In genomic region chr5:96998566-96998907, GRCm38 (mm10) we compare ENCODE assay signal across 8 mouse cellular contexts. TPM values are rescaled to one million over a fixed set of nuclear protein-coding genes. Genes with fewer than 3 reads are reported as not detected.
DNase-seq lines count a peak whose midpoint lies in the region; ATAC-seq and TF ChIP-seq lines count a peak whose summit lies in the region.

No protein-coding gene starts in this region.

- peaks cover 9% of the 10 kb centered on the region; the same call in 1 of the 2 replicates for H3K4me1 ChIP-seq in heart, embryonic 11.5 days (ENCODE audit: control insufficient read depth, insufficient read depth, low read length)
- H3K4me1 ChIP-seq in E14TG2a.4 (replicated peaks; ENCODE audit: low read depth, low read length), result peaks cover 18% of the 10 kb centered on the region
- peaks cover 25% of the 10 kb centered on the region for H3K4me1 ChIP-seq in forebrain, embryonic 15.5 days
- peaks cover 44% of the 10 kb centered on the region for H3K4me1 ChIP-seq in liver, postnatal 0 days (ENCODE audit: insufficient read depth)

- no peaks in the 10 kb centered on the region for H3K36me3 ChIP-seq in heart, embryonic 11.5 days (ENCODE audit: control insufficient read depth, insufficient read depth, low read length)
- H3K36me3 ChIP-seq in E14TG2a.4 (ENCODE audit: insufficient read depth, low read length), result no peaks in the 10 kb centered on the region
- H3K36me3 ChIP-seq in forebrain, embryonic 15.5 days, result no peaks in the 10 kb centered on the region
- H3K36me3 ChIP-seq in liver, postnatal 0 days (replicated peaks; ENCODE audit: insufficient read depth, low read length), result peaks cover 9% of the 10 kb centered on the region; the same call in 1 of the 2 replicates

- TF ChIP-seq EP300 in liver, postnatal 0 days (IDR thresholded peaks at IDR 0.05; ENCODE audit: low read depth), result no peak

- intact Hi-C loops in left cerebral cortex, postnatal 14 days (cut with DNase I), result no loop called here

- H3K4me2 ChIP-seq in heart, embryonic 11.5 days, result peak overlapping the region; percentile 93
- H3K4me2 ChIP-seq in forebrain, embryonic 15.5 days (replicated peaks), result peak overlapping the region; percentile 90
- peak overlapping the region; percentile 93 for H3K4me2 ChIP-seq in liver, postnatal 0 days (ENCODE audit: low read depth, low read length)

- TF ChIP-seq CTCF in E14TG2a.4 (conservative IDR thresholded peaks at IDR 0.05; ENCODE audit: low read length), result no peak
- TF ChIP-seq CTCF in liver, postnatal 0 days (IDR thresholded peaks at IDR 0.05; ENCODE audit: low read depth), result no peak

- 10% methylated on average over 6 of the region's 6 CpGs for WGBS in heart, embryonic 11.5 days (ENCODE audit: insufficient replicate concordance)
- 7% methylated on average over 6 of the region's 6 CpGs for WGBS in forebrain, embryonic 15.5 days
- WGBS in liver, postnatal 0 days (ENCODE audit: insufficient replicate concordance), result 5% methylated on average over 6 of the region's 6 CpGs

- ATAC-seq in heart, embryonic 11.5 days (replicated peaks; ENCODE audit: insufficient number of reproducible peaks, low FRiP score, low TSS enrichment), result no peak
- no peak for ATAC-seq in forebrain, embryonic 15.5 days (replicated peaks)
- no peak for ATAC-seq in liver, postnatal 0 days

- H3K9me3 ChIP-seq in heart, embryonic 11.5 days (replicated peaks; ENCODE audit: control insufficient read depth, low read length), result no peaks in the 10 kb centered on the region
- H3K9me3 ChIP-seq in E14TG2a.4 (ENCODE audit: low read length), result no peaks in the 10 kb centered on the region
- H3K9me3 ChIP-seq in forebrain, embryonic 15.5 days, result no peaks in the 10 kb centered on the region
- H3K9me3 ChIP-seq in liver, postnatal 0 days (ENCODE audit: low read length), result no peaks in the 10 kb centered on the region

- H3K27ac ChIP-seq in heart, embryonic 11.5 days (ENCODE audit: low read depth, low read length), result peak overlapping the region; percentile 94
- H3K27ac ChIP-seq in forebrain, embryonic 15.5 days (replicated peaks), result no peak overlapping the region
- H3K27ac ChIP-seq in liver, postnatal 0 days (ENCODE audit: low read depth), result peak overlapping the region; percentile 99

- no peak for DNase-seq in heart, adult 18-20 months
- no peak for DNase-seq in liver, postnatal 0 days
- DNase-seq in right cerebral cortex, adult 2 months (ENCODE audit: low spot score in 2 of 2), result no peak
- DNase-seq in kidney, postnatal 36 days, result no peak
- DNase-seq in left cerebral cortex, postnatal 14 days (ENCODE audit: low spot score in 2 of 2), result no peak

- H3K9ac ChIP-seq in heart, embryonic 11.5 days (ENCODE audit: low read depth, low read length), result peak overlapping the region; percentile 89
- H3K9ac ChIP-seq in forebrain, embryonic 15.5 days (replicated peaks), result peak overlapping the region; percentile 76
- H3K9ac ChIP-seq in liver, postnatal 0 days (replicated peaks), result peak overlapping the region; percentile 88

- peak overlapping the region; percentile 87 for H3K4me3 ChIP-seq in heart, embryonic 11.5 days (ENCODE audit: low read depth, low read length)
- peak overlapping the region; percentile 84 for H3K4me3 ChIP-seq in E14TG2a.4 (replicated peaks; ENCODE audit: low read length)
- H3K4me3 ChIP-seq in forebrain, embryonic 15.5 days, result peak overlapping the region; percentile 88
- peak overlapping the region; percentile 84 for H3K4me3 ChIP-seq in liver, postnatal 0 days (ENCODE audit: low read depth, low read length)

- H3K27me3 ChIP-seq in heart, embryonic 11.5 days (ENCODE audit: control insufficient read depth, insufficient read depth, low read length), result peaks cover 8% of the 10 kb centered on the region; the same call in 1 of the 2 replicates
- peaks cover 28% of the 10 kb centered on the region for H3K27me3 ChIP-seq in E14TG2a.4 (ENCODE audit: insufficient read depth, low read length)
- no peaks in the 10 kb centered on the region for H3K27me3 ChIP-seq in forebrain, embryonic 15.5 days
- no peaks in the 10 kb centered on the region for H3K27me3 ChIP-seq in liver, postnatal 0 days (ENCODE audit: insufficient read depth, low read length)

RNA-seq across cellular contexts. Expression of gene Bmp2k, which starts 1.0 kb away (rescaled TPM):
- polyA plus RNA-seq in heart, embryonic 11.5 days (2014; fragmentation: Nextera tagmentation; extraction: Ambion mirVana), result 10.0 and 12.7 TPM in 2 replicates
- 1 to 10 TPM; 6.7 to 7.0 TPM for total RNA-seq in heart, adult 18-20 months (2021)
- 8.4 TPM in 2 replicates for polyA plus RNA-seq in forebrain, embryonic 15.5 days (2015; fragmentation: Nextera tagmentation; extraction: Ambion mirVana)
- polyA plus RNA-seq in liver, postnatal 0 days (2015; fragmentation: Nextera tagmentation; extraction: Ambion mirVana), result 13.6 and 15.2 TPM in 2 replicates
- 10 to 100 TPM; 12.8 to 13.5 TPM for total RNA-seq in left cerebral cortex, postnatal 14 days (2021)
